Mouse (Mus musculus): ENCODE data around the gene Col25a1.
A peak's percentile ranks its signal among the peaks of the same experiment; 100 is the strongest.

The Col25a1 gene

GRCm38 (mm10) chr3:130465371-130465770 is 334.1 kb downstream of the Col25a1 start:
- DNase-seq (ENCODE audit: low spot score) = no peak

- DNase-seq (ENCODE audit: low spot score) = peak; percentile 50
Measured at GRCm38 (mm10) chr3:130473211-130473768, 342.0 kb downstream of the Col25a1 start.

- no peak for DNase-seq (ENCODE audit: low spot score)
Measured at GRCm38 (mm10) chr3:130473970-130474369, 342.7 kb downstream of the Col25a1 start.

- DNase-seq (ENCODE audit: low spot score) = no peak
Measured at GRCm38 (mm10) chr3:130482513-130482912, 351.2 kb downstream of the Col25a1 start.

- DNase-seq (ENCODE audit: low spot score) = no peak
Measured at GRCm38 (mm10) chr3:130488839-130489238, 357.5 kb downstream of the Col25a1 start.

GRCm38 (mm10) chr3:130494192-130494591 is 362.9 kb downstream of the Col25a1 start:
- no peak for DNase-seq (ENCODE audit: low spot score)

GRCm38 (mm10) chr3:130494665-130495396 is 363.5 kb downstream of the Col25a1 start:
- DNase-seq (ENCODE audit: low spot score) = no peak

- DNase-seq (ENCODE audit: low spot score) = no peak
Measured at GRCm38 (mm10) chr3:130497036-130497435, 365.7 kb downstream of the Col25a1 start.

GRCm38 (mm10) chr3:130501713-130502112 is 370.4 kb downstream of the Col25a1 start:
- no peak for DNase-seq (ENCODE audit: low spot score)

GRCm38 (mm10) chr3:130508330-130508729 is 377.0 kb downstream of the Col25a1 start:
- DNase-seq (ENCODE audit: low spot score) = no peak

GRCm38 (mm10) chr3:130518457-130518879 is 387.2 kb downstream of the Col25a1 start:
- no peak for DNase-seq (ENCODE audit: low spot score)

- DNase-seq (ENCODE audit: low spot score) = no peak
Measured at GRCm38 (mm10) chr3:130521834-130522476, 390.7 kb downstream of the Col25a1 start.

GRCm38 (mm10) chr3:130523019-130523418 is 391.7 kb downstream of the Col25a1 start:
- DNase-seq (ENCODE audit: low spot score) = no peak

- DNase-seq (ENCODE audit: low spot score) = no peak
Measured at GRCm38 (mm10) chr3:130524367-130525137, 393.3 kb downstream of the Col25a1 start.

GRCm38 (mm10) chr3:130535021-130535420 is 403.7 kb downstream of the Col25a1 start:
- DNase-seq (ENCODE audit: low spot score) = no peak

GRCm38 (mm10) chr3:130541541-130541940 is 410.2 kb downstream of the Col25a1 start:
- no peak for DNase-seq (ENCODE audit: low spot score)

- DNase-seq (ENCODE audit: low spot score) = no peak
Measured at GRCm38 (mm10) chr3:130545995-130546394, 414.7 kb downstream of the Col25a1 start.

GRCm38 (mm10) chr3:130549066-130549465 is 417.8 kb downstream of the Col25a1 start:
- no peak for DNase-seq (ENCODE audit: low spot score)

- no peak for DNase-seq (ENCODE audit: low spot score)
Measured at GRCm38 (mm10) chr3:130556263-130556662, 425.0 kb downstream of the Col25a1 start.

GRCm38 (mm10) chr3:130565586-130565985 is 434.3 kb downstream of the Col25a1 start:
- DNase-seq (ENCODE audit: low spot score) = no peak

- no peak for DNase-seq (ENCODE audit: low spot score)
Measured at GRCm38 (mm10) chr3:130568331-130569095, 437.2 kb downstream of the Col25a1 start.

GRCm38 (mm10) chr3:130573243-130573642 is 441.9 kb downstream of the Col25a1 start:
- DNase-seq (ENCODE audit: low spot score) = no peak
